Mouse (Mus musculus): ENCODE measurements around the gene Pten. TPM values are rescaled to one million over a fixed set of nuclear protein-coding genes. Genes with fewer than 3 reads are reported as not detected.
"Not testable (repeated sequence)": the region's sequence is repeated elsewhere in the genome, so short reads cannot be mapped to it uniquely, and the experiment has no call there.

The Pten gene
- polyA plus RNA-seq, 1 experiment from 2014 or later, result 49.1 TPM

DNA sequence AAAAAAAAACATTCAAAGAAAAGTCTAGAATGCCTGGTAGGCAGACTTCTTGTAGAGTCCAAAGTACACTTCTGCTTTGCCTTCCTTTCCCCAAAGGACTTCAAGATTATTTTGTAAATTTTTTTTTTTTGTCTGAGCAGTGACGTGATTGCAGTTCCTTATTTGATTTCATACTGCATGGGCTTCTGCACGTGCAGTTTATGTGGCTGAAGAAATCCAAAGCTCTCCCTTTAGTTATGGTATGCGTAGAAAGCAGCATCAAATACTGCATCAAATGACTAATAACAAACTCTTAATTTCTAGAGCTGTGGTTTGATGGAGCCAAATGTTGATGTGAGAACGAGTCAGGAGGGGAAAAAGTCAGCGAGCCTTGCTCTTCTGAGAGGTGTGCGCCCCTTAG is 3.2 kb downstream of the Pten start:
- no peak for TF ChIP-seq CTCF (IDR thresholded peaks at IDR 0.05)
- POLR2A ChIA-PET, result interaction anchor here (0.7 kb wide), 1 partner anchor 32 kb away, joined by 4 read pairs; no protein-coding TSS in a partner anchor
- DNase-seq (ENCODE audit: low read depth, low spot score), result no peak
- in situ Hi-C loops (cut with MboI; ENCODE audit: low pct_unique_long_range_greater_than_20kb), result no loop called here
- no peaks in the 10 kb centered on the region for H3K27me3 ChIP-seq
- ATAC-seq, result no peak
- CTCF ChIA-PET, result interaction anchor here (0.7 to 17.5 kb wide), 3 partner anchors 17 to 467 kb away, joined by 3 to 220 read pairs (median 4); no protein-coding TSS in a partner anchor

DNA sequence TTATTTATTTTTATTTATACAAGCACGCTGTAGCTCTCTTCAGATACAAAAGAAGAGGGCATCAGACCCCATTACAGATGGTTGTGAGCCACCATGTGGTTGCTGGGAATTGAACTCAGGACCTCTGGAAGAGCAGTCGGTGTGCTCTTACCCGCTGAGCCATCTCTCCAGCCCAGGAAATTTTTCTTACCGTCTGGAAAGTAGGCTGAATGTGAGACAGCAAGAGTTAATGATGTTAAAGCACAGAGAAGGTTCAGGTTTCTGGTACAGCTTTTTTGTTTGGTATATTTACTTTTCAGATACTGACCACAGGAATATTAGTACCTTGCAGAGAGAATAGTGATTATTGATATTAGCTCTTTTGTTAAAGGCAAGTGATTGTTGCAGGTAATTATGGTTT is 3.9 kb downstream of the Pten start:
- H3K27me3 ChIP-seq, result no peaks in the 10 kb centered on the region
- no peak for TF ChIP-seq CTCF (IDR thresholded peaks at IDR 0.05)
- POLR2A ChIA-PET, result interaction anchor here (0.6 to 0.7 kb wide), 3 partner anchors 31 to 1897 kb away, joined by 4 to 7 read pairs (median 4); no protein-coding TSS in a partner anchor
- in situ Hi-C loops (cut with MboI; ENCODE audit: low pct_unique_long_range_greater_than_20kb), result no loop called here
- DNase-seq (ENCODE audit: low read depth, low spot score) (no peak), ATAC-seq (no peak)
- CTCF ChIA-PET, result interaction anchor here (0.7 to 17.5 kb wide), 4 partner anchors 10 to 466 kb away, joined by 3 to 220 read pairs (median 4); no protein-coding TSS in a partner anchor

DNA sequence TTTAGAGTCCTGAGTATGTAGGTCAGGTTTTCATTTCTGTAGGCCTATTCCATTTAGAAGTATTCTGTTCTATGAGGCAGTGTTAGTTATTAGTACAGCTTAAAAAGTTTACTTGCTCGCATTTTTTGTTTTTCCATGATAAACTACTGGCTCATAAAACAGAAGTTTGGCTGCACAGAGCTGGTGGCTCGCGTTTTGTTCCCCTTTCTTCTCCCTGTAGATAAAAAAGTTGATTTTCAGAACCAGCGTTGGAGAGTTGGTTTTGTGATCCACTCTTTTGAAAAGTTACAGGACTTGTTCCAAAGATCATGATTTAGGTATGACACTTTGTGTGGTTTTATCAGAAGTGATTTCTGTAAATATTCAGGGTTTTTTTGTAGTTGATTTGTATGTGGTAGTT is 5.2 kb downstream of the Pten start:
- in situ Hi-C loops (cut with MboI; ENCODE audit: low pct_unique_long_range_greater_than_20kb), result no loop called here
- no peak for TF ChIP-seq CTCF (IDR thresholded peaks at IDR 0.05)
- DNase-seq (ENCODE audit: low read depth, low spot score) (no peak), ATAC-seq (no peak)
- ChIA-PET POLR2A (no interaction called here), CTCF (interaction anchor here (0.9 to 17.5 kb wide), 4 partner anchors 8 to 465 kb away, joined by 3 to 220 read pairs (median 3); no protein-coding TSS in a partner anchor)
- H3K27me3 ChIP-seq, result no peaks in the 10 kb centered on the region

DNA sequence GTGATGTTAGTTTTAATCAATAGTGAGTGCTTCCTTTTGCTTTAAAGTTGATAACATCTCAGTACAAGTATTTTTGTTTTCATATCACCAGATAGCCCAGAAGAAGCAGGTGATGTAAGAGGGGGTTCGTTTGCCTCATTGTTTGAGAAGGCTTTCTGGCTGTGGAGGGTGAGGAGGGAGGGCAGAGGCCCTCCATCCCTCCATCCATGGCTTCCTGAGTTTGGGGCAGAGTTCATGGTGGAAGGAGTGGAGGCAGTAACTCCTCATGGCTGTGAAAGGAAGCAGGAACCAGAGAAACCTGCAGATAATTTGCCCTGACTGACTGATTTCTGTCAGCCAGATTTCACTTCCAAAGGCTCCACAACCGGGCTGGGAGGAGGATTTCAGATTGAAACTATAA is 21.1 kb downstream of the Pten start:
- DNase-seq (ENCODE audit: low read depth, low spot score), result no peak
- no peak for ATAC-seq
- POLR2A ChIA-PET, result no interaction called here
- no peak for TF ChIP-seq CTCF (IDR thresholded peaks at IDR 0.05)
- in situ Hi-C loops (cut with MboI; ENCODE audit: low pct_unique_long_range_greater_than_20kb), result no loop called here
- no peaks in the 10 kb centered on the region for H3K27me3 ChIP-seq
- CTCF ChIA-PET, result interaction anchor here (1.2 to 2.7 kb wide), 4 partner anchors 9 to 22 kb away, joined by 3 to 11 read pairs (median 4); no protein-coding TSS in a partner anchor

DNA sequence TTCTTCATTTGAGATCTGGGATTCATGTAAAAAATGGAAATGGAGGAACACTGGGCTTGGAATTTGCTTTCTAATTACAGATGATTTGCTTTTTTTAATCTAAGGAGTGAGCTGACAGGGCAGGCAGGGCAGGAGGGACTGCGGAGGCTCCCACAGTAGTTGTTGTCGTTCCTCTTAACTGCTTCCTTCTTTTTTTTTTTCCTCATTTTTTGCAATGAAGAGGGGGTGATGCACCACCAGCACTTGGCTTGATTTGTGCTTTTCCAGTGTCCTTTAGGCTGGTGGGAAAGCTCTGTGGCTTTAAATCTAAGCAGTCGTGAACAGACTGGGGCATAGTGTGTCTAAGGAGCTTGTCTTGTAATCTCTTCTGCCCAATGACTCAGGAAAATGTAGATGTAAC is 21.8 kb downstream of the Pten start:
- H3K27me3 ChIP-seq, result no peaks in the 10 kb centered on the region
- ChIA-PET CTCF (interaction anchor here (0.8 to 2.7 kb wide), 7 partner anchors 9 to 448 kb away, joined by 3 to 11 read pairs (median 3); no protein-coding TSS in a partner anchor), POLR2A (interaction anchor here (0.7 to 1.0 kb wide), 2 partner anchors 170 to 293 kb away, joined by 5 to 7 read pairs; no protein-coding TSS in a partner anchor)
- in situ Hi-C loops (cut with MboI; ENCODE audit: low pct_unique_long_range_greater_than_20kb), result no loop called here
- DNase-seq (ENCODE audit: low read depth, low spot score), result no peak
- ATAC-seq, result no peak
- TF ChIP-seq CTCF (IDR thresholded peaks at IDR 0.05), result no peak

DNA sequence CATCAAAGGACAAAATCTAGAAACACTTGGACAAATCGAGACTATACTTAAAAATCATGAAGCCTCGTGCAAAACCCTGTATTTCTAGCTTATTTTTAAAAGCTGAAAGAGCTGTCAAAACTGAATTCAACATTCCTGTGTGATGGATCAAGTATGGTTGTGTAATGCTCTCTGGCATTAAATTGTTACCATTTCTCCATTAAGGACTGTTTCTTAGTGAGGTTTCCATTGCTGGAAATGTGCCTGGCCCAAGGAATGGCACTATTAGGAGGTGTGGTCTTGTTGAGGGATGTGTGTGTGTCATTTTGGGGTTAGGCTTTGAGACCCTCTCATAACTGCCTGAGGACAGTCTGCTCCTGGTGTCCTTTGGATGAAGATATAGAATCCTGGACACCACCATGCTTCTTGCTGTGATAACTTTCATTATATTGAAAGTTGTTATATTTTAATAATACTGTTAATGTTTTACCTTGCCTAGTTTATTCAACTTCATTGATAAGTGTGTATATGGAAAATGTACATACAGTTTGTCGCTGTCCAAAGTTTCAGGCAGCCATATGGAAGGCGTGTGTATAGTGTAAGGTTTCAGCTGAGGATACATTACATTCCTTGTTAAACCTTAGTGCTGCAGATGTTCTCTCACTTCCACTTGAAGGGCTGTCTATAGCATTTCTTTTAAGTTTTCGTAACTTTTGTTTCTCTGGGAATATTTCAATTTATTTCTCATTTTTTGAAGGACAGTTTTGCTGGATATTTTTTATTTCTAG is 24.2 kb downstream of the Pten start:
- in situ Hi-C loops (cut with MboI; ENCODE audit: low pct_unique_long_range_greater_than_20kb), result no loop called here
- DNase-seq (ENCODE audit: low read depth, low spot score), result no peak
- no peak for TF ChIP-seq CTCF (IDR thresholded peaks at IDR 0.05)
- H3K27me3 ChIP-seq, result no peaks in the 10 kb centered on the region
- ChIA-PET POLR2A (no interaction called here), CTCF (interaction anchor here (1.0 to 2.7 kb wide), 4 partner anchors 8 to 28 kb away, joined by 3 to 11 read pairs (median 6); no protein-coding TSS in a partner anchor)
- no peak for ATAC-seq

DNA sequence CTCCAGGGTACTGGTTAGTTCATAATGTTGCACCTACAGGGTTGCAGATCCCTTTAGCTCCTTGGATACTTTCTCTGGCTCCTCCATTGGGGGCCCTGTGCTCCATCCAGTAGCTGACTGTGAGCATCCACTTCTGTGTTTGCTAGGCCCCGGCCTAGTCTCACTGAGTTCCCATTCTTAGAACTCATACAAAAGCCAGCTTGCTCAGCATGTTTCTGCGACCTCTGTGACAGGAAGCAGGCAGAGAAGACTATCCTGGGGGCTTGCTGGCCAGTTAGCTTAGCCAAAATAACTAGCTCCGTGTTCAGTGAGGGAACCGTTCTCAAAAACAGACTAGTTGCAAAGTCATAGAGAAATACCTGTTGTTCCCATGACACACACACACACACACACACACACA is 30.1 kb downstream of the Pten start:
- CTCF ChIA-PET; in situ Hi-C loops (cut with MboI; ENCODE audit: low pct_unique_long_range_greater_than_20kb); POLR2A ChIA-PET; DNase-seq (ENCODE audit: low read depth, low spot score); ATAC-seq; H3K27me3 ChIP-seq: not testable (repeated sequence)

DNA sequence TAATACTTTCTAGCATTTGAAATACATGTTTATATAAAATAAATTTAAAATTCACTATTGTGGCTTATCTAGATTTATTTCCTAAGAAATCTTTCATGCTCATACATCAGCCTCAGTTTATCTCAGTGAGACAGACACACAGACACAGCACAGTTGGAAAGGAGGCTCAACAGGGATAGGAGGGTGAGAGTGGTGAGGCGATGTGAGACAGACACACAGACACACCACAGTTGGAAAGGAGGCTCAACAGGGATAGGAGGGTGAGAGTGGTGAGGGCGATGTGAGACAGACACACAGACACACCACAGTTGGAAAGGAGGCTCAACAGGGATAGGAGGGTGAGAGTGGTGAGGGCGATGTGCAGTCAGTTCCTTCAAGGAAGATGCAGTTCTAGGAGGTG is 30.7 kb downstream of the Pten start:
- H3K27me3 ChIP-seq; CTCF ChIA-PET; POLR2A ChIA-PET; DNase-seq (ENCODE audit: low read depth, low spot score); ATAC-seq; in situ Hi-C loops (cut with MboI; ENCODE audit: low pct_unique_long_range_greater_than_20kb): not testable (repeated sequence)

DNA sequence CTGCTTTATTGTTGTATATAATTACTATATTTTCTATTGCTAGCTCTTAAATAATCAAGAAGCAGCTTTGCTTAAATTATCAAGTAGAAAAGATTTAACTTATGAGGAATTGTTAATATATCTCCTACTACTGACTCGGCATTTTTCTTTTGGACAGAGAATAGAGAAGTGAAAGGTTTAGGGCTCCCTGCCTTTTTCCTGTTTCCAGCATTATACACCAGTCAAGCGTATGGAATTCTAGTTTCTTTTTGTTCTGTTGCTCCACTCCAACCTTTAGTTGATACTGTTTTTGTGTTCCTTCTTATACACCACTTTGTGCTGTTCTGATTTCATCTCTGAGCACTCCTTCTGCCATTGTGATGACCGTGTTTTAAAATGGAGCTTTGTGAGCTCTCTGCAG is 32.2 kb downstream of the Pten start:
- DNase-seq (ENCODE audit: low read depth, low spot score) (no peak), ATAC-seq (no peak)
- ChIA-PET CTCF (interaction anchor here (0.7 to 1.2 kb wide), 3 partner anchors 9 to 23 kb away, joined by 3 to 4 read pairs (median 3); no protein-coding TSS in a partner anchor), POLR2A (no interaction called here)
- no peak for TF ChIP-seq CTCF (IDR thresholded peaks at IDR 0.05)
- no peaks in the 10 kb centered on the region for H3K27me3 ChIP-seq
- in situ Hi-C loops (cut with MboI; ENCODE audit: low pct_unique_long_range_greater_than_20kb), result no loop called here

DNA sequence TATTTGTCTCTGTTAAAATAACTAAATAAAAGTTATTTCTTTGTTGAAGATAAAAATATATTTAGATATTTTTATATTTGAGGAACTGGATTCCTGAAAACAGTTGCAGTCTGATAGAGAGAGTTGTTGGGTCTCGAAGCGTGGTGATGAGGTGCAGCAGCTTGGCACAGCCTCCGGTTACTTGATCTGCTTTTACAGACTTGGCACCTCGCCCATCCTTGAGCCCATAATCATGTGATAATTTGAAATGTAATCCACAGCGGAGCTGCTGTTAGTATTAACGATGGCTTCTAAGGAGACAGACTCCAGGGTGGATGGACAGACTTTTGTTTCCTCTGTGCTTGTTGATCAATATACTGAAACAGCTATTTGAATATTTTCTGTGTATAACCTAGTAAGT is 35.3 kb downstream of the Pten start:
- ChIA-PET POLR2A (interaction anchor here (0.6 to 0.8 kb wide), 3 partner anchors 32 to 99 kb away, joined by 4 read pairs; no protein-coding TSS in a partner anchor), CTCF (interaction anchor here (1.3 to 1.4 kb wide), 2 partner anchors 12 to 430 kb away, joined by 3 read pairs; no protein-coding TSS in a partner anchor)
- no peak for ATAC-seq
- DNase-seq (ENCODE audit: low read depth, low spot score), result peak; percentile 64
- no peak for TF ChIP-seq CTCF (IDR thresholded peaks at IDR 0.05)
- no peaks in the 10 kb centered on the region for H3K27me3 ChIP-seq
- in situ Hi-C loops (cut with MboI; ENCODE audit: low pct_unique_long_range_greater_than_20kb), result no loop called here

DNA sequence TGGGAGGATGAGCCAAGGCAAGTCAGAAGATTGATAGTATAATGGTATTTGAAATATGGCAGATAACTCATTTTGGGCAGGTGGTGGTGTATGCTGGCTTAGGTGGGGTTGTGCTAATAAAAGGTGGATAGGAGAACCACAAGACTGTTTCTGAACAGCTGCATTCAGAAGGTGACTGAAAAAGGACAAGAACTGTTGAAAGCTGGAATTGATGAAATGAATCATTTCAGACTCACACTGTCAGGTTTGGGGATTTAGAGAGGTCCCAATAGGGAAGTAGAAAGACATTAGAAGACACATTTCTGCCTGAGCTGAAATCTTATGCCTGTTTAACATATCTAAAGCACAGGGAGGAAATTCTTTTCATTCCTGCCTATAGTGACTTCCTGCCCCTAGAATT is 36.6 kb downstream of the Pten start:
- TF ChIP-seq CTCF (IDR thresholded peaks at IDR 0.05), result no peak
- no peak for ATAC-seq
- ChIA-PET CTCF (interaction anchor here (0.8 to 1.3 kb wide), 4 partner anchors 13 to 432 kb away, joined by 3 read pairs; no protein-coding TSS in a partner anchor), POLR2A (no interaction called here)
- in situ Hi-C loops (cut with MboI; ENCODE audit: low pct_unique_long_range_greater_than_20kb), result no loop called here
- H3K27me3 ChIP-seq, result no peaks in the 10 kb centered on the region
- DNase-seq (ENCODE audit: low read depth, low spot score), result no peak
